Comparison of ENCODE assay signal across 28 mouse cellular contexts in genomic region chr11:79617991-79618390, GRCm38 (mm10). TPM values are rescaled to one million over a fixed set of nuclear protein-coding genes. Genes with fewer than 3 reads are reported as not detected.
DNase-seq lines count a peak whose midpoint lies in the region; ATAC-seq and TF ChIP-seq lines count a peak whose summit lies in the region.
"Had no signal": no experiment of that assay in that cellular context is flagged by ENCODE, and none has a peak within 500 bp of the region (broad histone marks: within the 10 kb centered on the region; RNA-seq: fewer than 3 reads in every experiment).

No protein-coding gene starts in this region.

- H3K9me3 ChIP-seq in hindbrain, embryonic 14.5 days (ENCODE audit: control insufficient read depth, low read length) = no peaks in the 10 kb centered on the region
- H3K9me3 ChIP-seq in hindbrain, embryonic 10.5 days = no peaks in the 10 kb centered on the region
- no peaks in the 10 kb centered on the region for H3K9me3 ChIP-seq in midbrain, postnatal 0 days (ENCODE audit: low read length)
- H3K9me3 ChIP-seq in midbrain, embryonic 16.5 days (replicated peaks; ENCODE audit: control insufficient read depth, low read length, poor library complexity, severe bottlenecking) = no peaks in the 10 kb centered on the region
- H3K9me3 ChIP-seq: forebrain, embryonic 15.5 days; heart, embryonic 10.5 days; heart, embryonic 15.5 days; hindbrain, embryonic 15.5 days; intestine, embryonic 15.5 days; limb, embryonic 12.5 days; liver, embryonic 15.5 days; neural tube, embryonic 15.5 days; stomach, embryonic 15.5 days had no signal

- no peaks in the 10 kb centered on the region for H3K27me3 ChIP-seq in hindbrain, embryonic 14.5 days (ENCODE audit: control insufficient read depth, insufficient read depth, low read length)
- peaks cover 14% of the 10 kb centered on the region for H3K27me3 ChIP-seq in hindbrain, embryonic 10.5 days (ENCODE audit: insufficient read depth, poor library complexity, severe bottlenecking)
- H3K27me3 ChIP-seq in midbrain, postnatal 0 days (ENCODE audit: insufficient read depth, low read length) = no peaks in the 10 kb centered on the region
- H3K27me3 ChIP-seq in midbrain, embryonic 16.5 days (ENCODE audit: control insufficient read depth, insufficient read depth, low read depth, low read length) = no peaks in the 10 kb centered on the region
- H3K27me3 ChIP-seq: forebrain, embryonic 15.5 days; heart, embryonic 15.5 days; hindbrain, embryonic 15.5 days; intestine, embryonic 15.5 days; limb, embryonic 12.5 days; neural tube, embryonic 15.5 days; stomach, embryonic 15.5 days had no signal

- H3K9ac ChIP-seq in hindbrain, embryonic 14.5 days = no peak overlapping the region
- H3K9ac ChIP-seq in midbrain, postnatal 0 days (replicated peaks; ENCODE audit: low read length, poor library complexity, severe bottlenecking) = no peak overlapping the region
- no peak overlapping the region for H3K9ac ChIP-seq in midbrain, embryonic 16.5 days (ENCODE audit: low read depth, low read length)
- H3K9ac ChIP-seq: forebrain, embryonic 15.5 days; heart, embryonic 15.5 days; hindbrain, embryonic 15.5 days; intestine, embryonic 15.5 days; limb, embryonic 12.5 days; liver, embryonic 15.5 days; lung, embryonic 14.5 days; neural tube, embryonic 15.5 days; stomach, embryonic 15.5 days had no signal

- H3K27ac ChIP-seq in hindbrain, embryonic 14.5 days = 0 out of 2 replicates have a peak overlapping the region, but pooled peaks have one; percentile 26
- H3K27ac ChIP-seq in hindbrain, embryonic 10.5 days = no peak overlapping the region
- no peak overlapping the region for H3K27ac ChIP-seq in midbrain, postnatal 0 days (ENCODE audit: low read depth, low read length)
- no peak overlapping the region for H3K27ac ChIP-seq in midbrain, embryonic 16.5 days (ENCODE audit: low read length)
- H3K27ac ChIP-seq: forebrain, embryonic 15.5 days; heart, embryonic 10.5 days; heart, embryonic 15.5 days; hindbrain, embryonic 15.5 days; intestine, embryonic 15.5 days; kidney, postnatal 0 days; limb, embryonic 12.5 days; liver, embryonic 15.5 days; neural tube, embryonic 15.5 days; stomach, embryonic 15.5 days had no signal

- no peak for ATAC-seq in hindbrain, embryonic 14.5 days (ENCODE audit: low FRiP score)
- no peak for ATAC-seq in midbrain, postnatal 0 days (ENCODE audit: low FRiP score)
- ATAC-seq in midbrain, embryonic 16.5 days = no peak
- ATAC-seq: CD4-positive, CD25-positive, alpha-beta regulatory T cell, adult 4 months; forebrain, embryonic 15.5 days; intestine, embryonic 15.5 days had no signal

- no peak for TF ChIP-seq CTCF in midbrain, postnatal 0 days (IDR thresholded peaks at IDR 0.05)

- H3K36me3 ChIP-seq in hindbrain, embryonic 14.5 days (replicated peaks; ENCODE audit: control insufficient read depth, insufficient read depth) = peaks cover 30% of the 10 kb centered on the region
- H3K36me3 ChIP-seq in hindbrain, embryonic 10.5 days = peaks cover 16% of the 10 kb centered on the region
- peaks cover 23% of the 10 kb centered on the region for H3K36me3 ChIP-seq in midbrain, postnatal 0 days (ENCODE audit: insufficient read depth, low read length)
- peaks cover 11% of the 10 kb centered on the region; the same call in 1 of the 2 replicates for H3K36me3 ChIP-seq in midbrain, embryonic 16.5 days (ENCODE audit: control insufficient read depth, insufficient read depth, low read length)
- H3K36me3 ChIP-seq: heart, embryonic 10.5 days; heart, embryonic 15.5 days; intestine, embryonic 15.5 days; limb, embryonic 12.5 days; liver, embryonic 15.5 days; stomach, embryonic 15.5 days had no signal

- peaks cover 3% of the 10 kb centered on the region; the same call in 1 of the 2 replicates for H3K4me1 ChIP-seq in hindbrain, embryonic 14.5 days (replicated peaks; ENCODE audit: control insufficient read depth, insufficient read depth, low read length)
- H3K4me1 ChIP-seq in hindbrain, embryonic 10.5 days (replicated peaks) = peaks cover 33% of the 10 kb centered on the region
- no peaks in the 10 kb centered on the region for H3K4me1 ChIP-seq in midbrain, postnatal 0 days (ENCODE audit: insufficient read depth, low read length)
- H3K4me1 ChIP-seq in midbrain, embryonic 16.5 days (ENCODE audit: control insufficient read depth, insufficient read depth, low read length) = peaks cover 2% of the 10 kb centered on the region; the same call in 1 of the 2 replicates
- H3K4me1 ChIP-seq: forebrain, embryonic 15.5 days; heart, embryonic 15.5 days; liver, embryonic 15.5 days; stomach, embryonic 15.5 days had no signal

- DNase-seq in hindbrain, embryonic 14.5 days (ENCODE audit: low spot score) = no peak
- DNase-seq in hindbrain, embryonic 10.5 days (ENCODE audit: low spot score) = no peak
- DNase-seq in midbrain, postnatal 0 days (ENCODE audit: low spot score) = peak; percentile 33
- DNase-seq in thymus, postnatal 25 days = peak; percentile 59
- DNase-seq in layer of hippocampus, adult 9-11 months = no peak
- no peak for DNase-seq in urinary bladder, adult 18-20 months (ENCODE audit: low spot score in 2 of 2)
- DNase-seq: adrenal gland, postnatal 25 days; cerebellum, adult 18-20 months; cerebellum, postnatal 36 days; gastrocnemius, postnatal 25 days; heart, adult 11 months; kidney, adult 2 months; lung, embryonic 14.5 days; retina, postnatal 1 day; right cerebral cortex, postnatal 14 days had no signal

- no peak overlapping the region for H3K4me2 ChIP-seq in hindbrain, embryonic 14.5 days (replicated peaks)
- H3K4me2 ChIP-seq in midbrain, postnatal 0 days (ENCODE audit: low read depth, low read length, poor library complexity, severe bottlenecking) = no peak overlapping the region
- H3K4me2 ChIP-seq in midbrain, embryonic 16.5 days (ENCODE audit: low read length) = no peak overlapping the region
- H3K4me2 ChIP-seq: forebrain, embryonic 15.5 days; heart, embryonic 15.5 days; hindbrain, embryonic 15.5 days; intestine, embryonic 15.5 days; limb, embryonic 12.5 days; liver, embryonic 15.5 days; lung, embryonic 14.5 days; midbrain, embryonic 11.5 days; neural tube, embryonic 15.5 days; stomach, embryonic 15.5 days had no signal

- no peak overlapping the region for H3K4me3 ChIP-seq in hindbrain, embryonic 14.5 days (replicated peaks; ENCODE audit: low read length)
- H3K4me3 ChIP-seq in hindbrain, embryonic 10.5 days = no peak overlapping the region
- H3K4me3 ChIP-seq in midbrain, postnatal 0 days (ENCODE audit: low read depth, low read length) = no peak overlapping the region
- no peak overlapping the region for H3K4me3 ChIP-seq in midbrain, embryonic 16.5 days (ENCODE audit: low read depth, low read length)
- H3K4me3 ChIP-seq: forebrain, embryonic 15.5 days; heart, embryonic 10.5 days; heart, embryonic 15.5 days; hindbrain, embryonic 15.5 days; intestine, embryonic 15.5 days; limb, embryonic 12.5 days; liver, embryonic 15.5 days; neural tube, embryonic 15.5 days; stomach, embryonic 15.5 days had no signal

- WGBS in hindbrain, embryonic 14.5 days = 91% methylated on average over 8 of the region's 8 CpGs
- 90% methylated on average over 8 of the region's 8 CpGs for WGBS in hindbrain, embryonic 10.5 days
- WGBS in midbrain, postnatal 0 days = 84% methylated on average over 8 of the region's 8 CpGs
- 88% methylated on average over 8 of the region's 8 CpGs for WGBS in midbrain, embryonic 16.5 days

RNA-seq across cellular contexts. Expression of gene Rab11fip4, which starts 27.0 kb away (rescaled TPM):
- 24.0 and 24.3 TPM in 2 replicates for polyA plus RNA-seq in hindbrain, embryonic 14.5 days (2014; fragmentation: Nextera tagmentation; extraction: Ambion mirVana)
- 15.0 and 15.6 TPM in 2 replicates for polyA plus RNA-seq in hindbrain, embryonic 10.5 days (2016; fragmentation: Nextera tagmentation; extraction: Ambion mirVana)
- 68.1 and 68.3 TPM in 2 replicates for total RNA-seq in midbrain, postnatal 0 days (2014; rRNA removed)
- 19.0 and 19.9 TPM in 2 replicates for polyA plus RNA-seq in midbrain, postnatal 0 days (2015; fragmentation: Nextera tagmentation; extraction: Ambion mirVana)
- 27.8 and 29.4 TPM in 2 replicates for polyA plus RNA-seq in midbrain, embryonic 16.5 days (2015; fragmentation: Nextera tagmentation; extraction: Ambion mirVana)

Comparison
In these comparisons a context has a peak if more than half of its experiments do, and no peak if none do; other contexts are left out.
1. DNase-seq: peak in midbrain, postnatal 0 days (single experiment) and thymus, postnatal 25 days (single experiment); none in hindbrain, embryonic 14.5 days (single experiment), hindbrain, embryonic 10.5 days (single experiment), layer of hippocampus, adult 9-11 months (single experiment) and urinary bladder, adult 18-20 months (0 of 2).